Mouse (Mus musculus): ENCODE results near the gene Pcdh7. TPM values are rescaled to one million over a fixed set of nuclear protein-coding genes. Genes with fewer than 3 reads are reported as not detected.
"Not testable (repeated sequence)": the region's sequence is repeated elsewhere in the genome, so short reads cannot be mapped to it uniquely, and the experiment has no call there.

The Pcdh7 gene
- total RNA-seq (2022): 100 to 1,000 TPM; 135 to 161 (median 146) TPM

- peak; percentile 56 to 66 for DNase-seq (ENCODE audit: low spot score in 2 of 2)
Measured at GRCm38 (mm10) chr5:57717906-57718875, at the start of gene Pcdh7. Gene Pcdh7 (plus strand): TSS chr5:57717967.

DNA sequence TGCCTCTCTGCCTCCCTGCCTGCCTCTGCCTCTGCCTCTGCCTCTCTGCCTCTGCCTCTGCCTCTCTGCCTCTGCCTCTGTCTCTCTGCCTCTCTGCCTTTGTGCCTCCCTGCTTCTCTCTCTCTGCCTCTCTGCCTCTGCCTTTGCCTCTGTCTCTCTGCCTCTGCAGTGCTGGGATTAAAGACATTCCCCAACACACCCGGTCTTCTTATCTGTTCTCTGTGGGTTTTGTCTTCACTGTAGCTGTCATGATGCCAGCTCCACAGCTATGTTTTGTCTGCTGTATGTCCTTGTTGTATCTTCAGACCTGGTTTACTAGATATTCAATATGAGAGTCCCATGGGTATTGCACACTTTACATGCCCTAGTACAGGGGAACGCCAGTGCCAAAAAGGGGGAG, 40.8 kb upstream of the Pcdh7 start:
- not testable (repeated sequence) for DNase-seq (ENCODE audit: low spot score in 2 of 2)

DNA sequence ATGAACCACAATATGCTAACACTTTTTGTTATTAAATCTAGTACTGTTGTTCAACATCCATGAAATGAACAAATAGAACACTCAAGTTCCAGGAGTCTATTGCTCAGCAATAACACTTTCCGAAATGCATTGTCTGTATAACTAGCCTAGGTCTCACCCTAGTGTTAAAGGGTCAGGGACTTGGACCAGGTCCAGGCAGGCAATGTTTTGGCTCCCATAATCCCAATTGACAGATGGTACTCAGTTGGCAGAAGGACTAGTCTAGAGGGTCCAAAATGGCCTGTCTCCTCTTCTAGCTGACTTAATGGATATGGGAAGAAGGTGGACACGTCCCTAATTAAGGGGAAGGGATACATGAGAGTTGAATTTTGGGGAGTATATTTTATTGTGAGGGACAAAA, 9.4 kb upstream of the Pcdh7 start:
- DNase-seq (ENCODE audit: low spot score in 2 of 2): no peak

- peak in 1 of 2 experiments; percentile 15 for DNase-seq (ENCODE audit: low spot score in 2 of 2)
Measured at GRCm38 (mm10) chr5:57713980-57714379, 3.8 kb upstream of the Pcdh7 start.

GRCm38 (mm10) chr5:57714621-57715523, 2.9 kb upstream of the Pcdh7 start:
- DNase-seq (ENCODE audit: low spot score in 2 of 2): peak; percentile 29 to 74

- peak; percentile 79 to 84 for DNase-seq (ENCODE audit: low spot score in 2 of 2)
Measured at GRCm38 (mm10) chr5:57715524-57716400, 2.0 kb upstream of the Pcdh7 start.

GRCm38 (mm10) chr5:57716421-57717237, 1.1 kb upstream of the Pcdh7 start:
- peak; percentile 36 to 44 for DNase-seq (ENCODE audit: low spot score in 2 of 2)

DNA sequence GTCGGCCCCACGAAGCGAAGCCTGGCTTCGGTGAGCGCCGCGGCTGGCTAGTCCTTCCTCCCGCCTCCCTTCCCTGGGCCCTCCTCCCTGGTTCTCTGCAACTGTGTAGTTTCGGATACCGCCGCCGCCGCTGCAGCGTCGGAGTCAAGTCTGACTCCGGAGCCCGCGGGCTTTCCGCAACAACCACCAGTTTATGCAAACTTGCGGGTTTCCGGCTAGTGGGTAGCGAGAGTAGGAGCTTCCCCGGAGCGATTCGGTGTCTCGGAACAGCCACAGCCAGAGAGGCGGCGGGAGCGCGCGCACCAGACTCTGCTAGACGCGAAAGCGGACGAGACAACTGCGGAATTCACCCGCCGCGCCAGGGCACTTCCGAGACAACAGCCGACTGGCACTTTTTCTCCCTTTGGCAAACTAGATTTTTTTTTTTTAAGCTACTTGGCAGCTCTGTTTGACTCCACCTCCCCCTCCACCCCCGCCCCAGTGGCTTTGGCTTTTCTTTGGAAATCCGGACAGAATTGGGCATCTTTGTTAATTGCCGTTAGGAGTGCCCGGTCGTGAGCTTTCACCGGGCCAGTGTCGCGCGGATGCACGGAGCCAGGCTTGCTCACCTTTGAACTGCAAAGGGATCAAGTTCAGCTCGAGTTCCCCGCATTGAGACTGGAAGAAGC, 395 bp upstream of the Pcdh7 start:
- DNase-seq (ENCODE audit: low spot score in 2 of 2): peak; percentile 49 to 50

DNA sequence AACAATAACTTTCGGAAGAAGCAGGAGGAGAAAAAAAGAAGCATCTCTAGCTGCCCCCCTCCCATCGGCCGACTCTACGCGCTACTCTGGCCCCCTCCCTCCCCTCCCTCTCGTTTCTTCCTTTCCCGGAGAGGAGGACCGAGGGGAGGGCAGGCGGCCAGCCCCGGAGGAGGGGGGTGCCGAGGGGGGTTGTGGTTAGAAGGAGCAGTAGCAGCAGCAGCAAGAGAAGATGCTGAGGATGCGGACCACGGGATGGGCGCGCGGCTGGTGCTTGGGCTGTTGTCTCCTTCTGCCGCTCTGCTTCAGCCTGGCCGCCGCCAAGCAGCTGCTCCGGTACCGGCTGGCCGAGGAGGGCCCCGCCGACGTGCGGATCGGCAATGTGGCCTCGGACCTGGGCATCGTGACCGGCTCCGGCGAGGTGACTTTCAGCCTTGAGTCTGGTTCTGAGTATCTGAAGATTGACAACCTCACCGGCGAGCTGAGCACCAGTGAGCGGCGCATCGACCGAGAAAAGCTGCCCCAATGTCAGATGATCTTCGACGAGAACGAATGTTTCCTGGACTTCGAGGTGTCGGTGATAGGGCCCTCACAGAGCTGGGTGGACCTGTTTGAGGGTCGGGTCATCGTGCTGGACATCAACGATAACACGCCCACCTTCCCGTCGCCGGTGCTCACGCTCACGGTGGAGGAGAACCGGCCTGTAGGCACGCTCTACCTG, 1.3 kb downstream of the Pcdh7 start:
- peak; percentile 54 to 63 for DNase-seq (ENCODE audit: low spot score in 2 of 2)

- peak in 1 of 2 experiments; percentile 51 for DNase-seq (ENCODE audit: low spot score in 2 of 2)
Measured at GRCm38 (mm10) chr5:57719594-57720185, 1.9 kb downstream of the Pcdh7 start.

- peak in 1 of 2 experiments; percentile 24 for DNase-seq (ENCODE audit: low spot score in 2 of 2)
Measured at GRCm38 (mm10) chr5:57720206-57720880, 2.6 kb downstream of the Pcdh7 start.

DNA sequence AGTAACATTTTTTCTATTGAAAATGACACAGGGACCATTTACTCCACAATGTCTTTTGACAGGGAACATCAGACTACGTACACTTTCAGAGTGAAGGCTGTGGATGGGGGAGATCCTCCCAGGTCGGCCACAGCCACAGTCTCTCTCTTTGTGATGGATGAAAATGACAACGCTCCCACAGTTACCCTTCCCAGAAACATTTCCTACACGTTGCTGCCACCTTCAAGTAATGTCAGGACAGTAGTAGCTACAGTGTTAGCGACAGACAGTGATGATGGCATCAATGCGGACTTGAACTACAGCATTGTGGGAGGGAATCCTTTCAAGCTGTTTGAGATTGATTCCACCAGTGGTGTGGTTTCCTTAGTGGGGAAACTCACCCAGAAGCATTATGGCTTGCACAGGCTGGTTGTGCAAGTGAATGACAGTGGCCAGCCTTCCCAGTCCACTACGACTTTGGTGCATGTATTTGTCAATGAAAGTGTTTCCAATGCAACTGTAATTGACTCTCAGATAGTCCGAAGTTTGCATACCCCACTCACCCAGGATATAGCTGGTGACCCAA, 3.5 kb downstream of the Pcdh7 start:
- DNase-seq (ENCODE audit: low spot score in 2 of 2): peak in 1 of 2 experiments; percentile 22

GRCm38 (mm10) chr5:57721927-57722326, 4.2 kb downstream of the Pcdh7 start:
- peak in 1 of 2 experiments; percentile 13 for DNase-seq (ENCODE audit: low spot score in 2 of 2)

GRCm38 (mm10) chr5:57733451-57733850, 15.7 kb downstream of the Pcdh7 start:
- no peak for DNase-seq (ENCODE audit: low spot score in 2 of 2)

GRCm38 (mm10) chr5:57735723-57736122, 18.0 kb downstream of the Pcdh7 start:
- no peak for DNase-seq (ENCODE audit: low spot score in 2 of 2)

DNA sequence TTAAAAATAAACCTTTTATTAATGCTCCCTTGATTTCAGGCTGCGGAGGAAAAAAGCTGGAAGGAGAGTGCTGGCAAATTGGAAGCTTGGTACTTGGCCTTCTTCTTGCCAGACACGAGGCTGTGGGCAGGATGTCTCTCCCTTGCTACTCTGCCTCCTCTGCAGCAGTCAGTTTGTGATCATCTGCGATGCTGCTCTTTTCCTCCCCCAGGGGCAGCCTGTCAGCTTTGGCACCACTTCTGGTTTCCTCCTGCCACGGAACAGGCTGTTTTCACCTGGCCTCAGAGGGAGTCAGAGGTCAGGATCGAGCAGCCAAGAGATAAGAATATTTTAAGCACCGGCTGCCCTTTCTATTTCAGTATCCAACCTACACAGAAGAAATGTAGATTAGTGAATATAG, 25.2 kb downstream of the Pcdh7 start:
- DNase-seq (ENCODE audit: low spot score in 2 of 2): peak in 1 of 2 experiments; percentile 33

- DNase-seq (ENCODE audit: low spot score in 2 of 2): no peak
Measured at GRCm38 (mm10) chr5:57743956-57744661, 26.3 kb downstream of the Pcdh7 start.
